Mouse (Mus musculus): Measurements from ENCODE around the gene Cfi.

GRCm38 (mm10) chr3:129887779-129888517, 52.3 kb downstream of the Cfi start:
- no peak for TF ChIP-seq CTCF (IDR thresholded peaks at IDR 0.05; ENCODE audit: low read depth, low read length)
- no peak for TF ChIP-seq TAL1 (conservative IDR thresholded peaks at IDR 0.05; ENCODE audit: low read depth, low read length)
- no peak for TF ChIP-seq GATA1 (IDR thresholded peaks at IDR 0.05; ENCODE audit: borderline replicate concordance, low read length)
- TF ChIP-seq POLR2AphosphoS5 (IDR thresholded peaks at IDR 0.05; ENCODE audit: insufficient replicate concordance, low read depth, low read length): no peak
- TF ChIP-seq GATA2 (IDR thresholded peaks at IDR 0.05; ENCODE audit: borderline replicate concordance, low read depth, low read length): no peak

Data from G1E (cell line).